Mouse (Mus musculus): Measurements from ENCODE around the gene Cd72. TPM values are rescaled to one million over a fixed set of nuclear protein-coding genes. Genes with fewer than 3 reads are reported as not detected.

Gene Cd72
- total RNA-seq, 2 experiments from 2014 or later, result not detected

GRCm38 (mm10) chr4:43431690-43432089 is 22.7 kb downstream of the Cd72 start:
- Histone ChIP-seq H3K27ac (no peak overlapping the region), H3K4me3 (no peak overlapping the region)
- DNase-seq (ENCODE audit: low spot score in 2 of 2), result peak; percentile 83 to 86
- TF ChIP-seq CTCF (conservative IDR thresholded peaks at IDR 0.05), result peak; percentile 90

- Histone ChIP-seq H3K4me3 (no peak within 1 kb of the TSS), H3K27ac (no peak within 1 kb of the TSS)
- DNase-seq (ENCODE audit: low spot score in 2 of 2), result peak in 1 of 2 experiments; percentile 10
- no peak for TF ChIP-seq CTCF (conservative IDR thresholded peaks at IDR 0.05)
Measured at GRCm38 (mm10) chr4:43428946-43429345, 25.5 kb downstream of the Cd72 start, which contains the start of gene Fam166b. Fam166b (minus strand) TSS chr4:43429134.

- DNase-seq (ENCODE audit: low spot score in 2 of 2), result peak in 1 of 2 experiments; percentile 8
- no peak overlapping the region for H3K4me3 ChIP-seq
- no peak for TF ChIP-seq CTCF (conservative IDR thresholded peaks at IDR 0.05)
- H3K27ac ChIP-seq, result no peak overlapping the region
Measured at GRCm38 (mm10) chr4:43428180-43428861, 26.1 kb downstream of the Cd72 start.

- peak in 1 of 2 experiments; percentile 7 for DNase-seq (ENCODE audit: low spot score in 2 of 2)
- H3K4me3 ChIP-seq, result no peak overlapping the region
- H3K27ac ChIP-seq, result no peak overlapping the region
- no peak for TF ChIP-seq CTCF (conservative IDR thresholded peaks at IDR 0.05)
Measured at GRCm38 (mm10) chr4:43427501-43428179, 26.8 kb downstream of the Cd72 start.

DNA sequence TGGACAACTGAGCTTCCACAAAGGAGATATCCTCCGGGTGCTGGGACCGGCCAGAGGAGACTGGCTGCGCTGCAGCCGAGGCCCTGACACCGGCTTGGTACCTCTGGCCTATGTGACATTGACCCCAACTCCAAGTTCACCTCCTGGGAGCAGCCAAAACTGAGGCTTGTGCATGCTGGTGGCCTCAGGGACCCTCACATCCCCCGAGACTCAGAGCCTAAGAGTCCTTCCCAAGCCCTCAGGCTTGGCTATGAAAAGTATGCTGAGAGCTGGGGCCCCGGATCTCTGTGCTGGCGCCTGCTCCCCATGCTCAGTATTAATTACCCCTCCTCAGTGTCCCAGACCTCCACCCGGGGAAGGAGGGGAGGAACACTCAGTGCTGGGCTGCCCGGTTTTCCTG is 27.9 kb downstream of the Cd72 start:
- Histone ChIP-seq H3K27ac (no peak overlapping the region), H3K4me3 (no peak overlapping the region)
- TF ChIP-seq CTCF (conservative IDR thresholded peaks at IDR 0.05), result no peak
- peak in 1 of 2 experiments; percentile 8 for DNase-seq (ENCODE audit: low spot score in 2 of 2)

DNA sequence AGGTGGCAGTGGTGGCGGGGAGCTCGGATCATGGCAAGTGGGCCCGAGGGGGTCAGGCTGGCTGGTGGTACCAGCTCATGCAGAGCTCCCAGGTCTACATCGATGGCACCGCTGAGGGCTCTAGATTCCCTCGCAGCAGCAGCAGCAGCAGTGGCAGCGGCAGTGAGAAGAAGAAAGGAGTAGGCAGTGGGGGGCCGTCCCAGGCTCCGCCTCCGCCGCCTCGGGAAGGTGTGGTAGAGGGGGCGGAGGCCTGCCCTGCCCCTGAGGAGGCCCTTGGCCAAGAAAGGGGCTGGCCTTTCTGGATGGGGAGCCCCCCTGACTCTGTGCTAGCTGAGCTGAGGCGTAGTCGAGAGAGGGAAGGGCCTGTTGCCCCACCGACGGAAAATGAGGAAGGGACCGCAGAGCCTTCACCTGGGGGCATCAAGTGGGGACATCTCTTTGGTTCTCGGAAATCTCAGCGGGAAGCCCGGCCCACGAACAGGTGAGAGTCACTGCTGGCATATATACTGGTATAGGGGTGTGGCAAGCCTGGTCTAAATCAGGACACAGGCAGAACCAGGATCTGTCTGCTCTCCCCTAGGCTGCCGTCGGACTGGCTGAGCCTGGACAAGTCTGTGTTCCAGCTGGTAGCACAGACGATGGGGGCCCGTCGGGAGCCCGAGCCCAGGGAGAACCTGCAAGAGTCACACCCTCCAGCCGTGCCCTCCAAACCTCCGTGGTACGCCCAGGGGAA is 28.6 kb downstream of the Cd72 start:
- Histone ChIP-seq H3K27ac (no peak overlapping the region), H3K4me3 (no peak overlapping the region)
- TF ChIP-seq CTCF (conservative IDR thresholded peaks at IDR 0.05), result no peak

GRCm38 (mm10) chr4:43425197-43425596 is 29.2 kb downstream of the Cd72 start:
- H3K27ac ChIP-seq, result no peak overlapping the region
- TF ChIP-seq CTCF (conservative IDR thresholded peaks at IDR 0.05), result no peak
- DNase-seq (ENCODE audit: low spot score in 2 of 2), result no peak
- H3K4me3 ChIP-seq, result no peak overlapping the region

More for the DNA sequence above, 28.6 kb downstream of the Cd72 start:
- DNase-seq (ENCODE audit: low spot score in 2 of 2), result no peak

DNA sequence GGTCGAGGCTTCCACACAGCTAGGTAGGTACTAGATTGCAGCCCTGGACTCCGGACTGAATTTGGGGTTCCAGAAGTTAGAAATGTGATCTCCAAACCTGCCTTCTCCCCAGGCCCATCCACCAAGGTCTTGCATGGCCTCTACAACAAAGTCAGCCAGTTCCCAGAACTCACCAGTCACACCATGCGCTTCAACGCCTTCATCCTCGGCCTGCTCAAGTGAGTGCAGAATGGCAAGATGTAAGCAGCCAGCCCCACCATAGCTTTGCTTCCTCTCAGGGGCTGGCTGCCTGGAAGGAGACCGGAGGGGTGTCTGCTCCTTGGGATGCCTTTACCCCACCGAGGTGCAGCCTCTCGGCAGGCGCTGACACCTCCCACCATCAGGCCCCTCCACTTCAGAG is 30.4 kb downstream of the Cd72 start:
- no peak for TF ChIP-seq CTCF (conservative IDR thresholded peaks at IDR 0.05)
- Histone ChIP-seq H3K4me3 (no peak overlapping the region), H3K27ac (no peak overlapping the region)
- no peak for DNase-seq (ENCODE audit: low spot score in 2 of 2)

DNA sequence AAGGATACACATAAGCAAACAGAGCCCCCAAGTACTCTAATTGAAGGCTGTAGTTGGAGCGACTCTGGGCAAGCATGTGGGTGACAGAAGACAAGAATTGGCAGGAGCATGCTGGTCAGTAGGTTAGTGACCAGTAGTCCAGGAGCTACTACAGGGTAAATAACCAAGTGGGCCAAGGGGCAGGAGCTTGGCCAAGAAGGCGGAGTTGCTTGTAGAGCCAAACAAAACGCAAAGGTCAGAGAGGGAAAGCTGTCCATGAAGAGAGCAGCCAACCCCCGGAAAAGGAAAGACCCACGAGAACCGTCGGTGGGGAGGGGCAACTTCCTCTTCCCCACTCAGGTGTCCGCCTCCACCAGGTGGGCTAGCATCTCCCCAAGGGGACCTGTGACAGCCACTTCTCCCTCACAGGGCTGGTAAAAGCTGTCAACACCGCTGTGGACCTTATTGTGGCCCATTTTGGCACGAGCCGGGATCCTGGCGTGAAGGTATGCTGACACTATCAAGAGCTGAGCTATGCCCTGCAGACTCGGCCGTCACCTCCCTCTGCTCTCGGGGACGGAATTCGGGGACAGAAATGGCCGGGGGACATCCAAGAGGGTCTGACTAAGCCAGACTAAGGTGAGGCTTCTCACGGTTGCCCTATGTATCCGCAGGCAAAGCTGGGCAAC is 31.0 kb downstream of the Cd72 start:
- no peak for TF ChIP-seq CTCF (conservative IDR thresholded peaks at IDR 0.05)
- H3K27ac ChIP-seq, result no peak overlapping the region
- H3K4me3 ChIP-seq, result no peak overlapping the region
- peak in 1 of 2 experiments; percentile 7 for DNase-seq (ENCODE audit: low spot score in 2 of 2)

GRCm38 (mm10) chr4:43421632-43422240 is 32.7 kb downstream of the Cd72 start:
- no peak overlapping the region for H3K27ac ChIP-seq
- DNase-seq (ENCODE audit: low spot score in 2 of 2), result peak in 1 of 2 experiments; percentile 9
- H3K4me3 ChIP-seq, result no peak overlapping the region
- TF ChIP-seq CTCF (conservative IDR thresholded peaks at IDR 0.05), result no peak

GRCm38 (mm10) chr4:43420305-43420704 is 34.1 kb downstream of the Cd72 start:
- peak; percentile 74 to 82 for DNase-seq (ENCODE audit: low spot score in 2 of 2)
- TF ChIP-seq CTCF (conservative IDR thresholded peaks at IDR 0.05), result peak; percentile 98
- peak overlapping the region; percentile 44; the same call in 1 of the 2 replicates for H3K27ac ChIP-seq
- no peak overlapping the region for H3K4me3 ChIP-seq

- no peak for TF ChIP-seq CTCF (conservative IDR thresholded peaks at IDR 0.05)
- no peak for DNase-seq (ENCODE audit: low spot score in 2 of 2)
- Histone ChIP-seq H3K27ac (peak overlapping the region; percentile 44; the same call in 1 of the 2 replicates), H3K4me3 (no peak overlapping the region)
Measured at GRCm38 (mm10) chr4:43419801-43420281, 34.6 kb downstream of the Cd72 start.

All from layer of hippocampus, adult 2 months (tissue).